Mouse (Mus musculus) hindbrain, embryonic 12.5 days (tissue): ENCODE data around the gene Lfng. TPM values are rescaled to one million over a fixed set of nuclear protein-coding genes. Genes with fewer than 3 reads are reported as not detected.

ENCODE experiments used
- ATAC-seq: fragments of 200-750 bp; cut with Nextera tagmentation; 2 replicates; pipeline ENCODE4 v1.8.0; 2017; ENCODE audit warnings: moderate TSS enrichment; ENCODE audit not compliant: low FRiP score
- H3K27ac ChIP-seq: fragments of 300-500 bp; sonication (generic); 2 replicates; pipeline ENCODE4 v1.5.1; 2016; ENCODE audit warnings: mild to moderate bottlenecking
- H3K27me3 ChIP-seq: fragments of 300-500 bp; sonication (generic); 2 replicates; pipeline ENCODE4 v1.6.1; 2016; ENCODE audit warnings: mild to moderate bottlenecking
- H3K36me3 ChIP-seq: fragments of 300-500 bp; sonication (generic); 2 replicates; pipeline ENCODE4 v1.6.1; 2016; ENCODE audit warnings: mild to moderate bottlenecking
- H3K4me1 ChIP-seq: fragments of 300-500 bp; sonication (generic); 2 replicates; pipeline ENCODE4 v1.6.1; 2016
- H3K4me2 ChIP-seq: fragments of 300-500 bp; sonication (generic); replicated peaks from 2 replicates; pipeline ENCODE4 v1.6.1; 2016; ENCODE audit warnings: mild to moderate bottlenecking
- H3K4me3 ChIP-seq: fragments of 300-500 bp; sonication (generic); 2 replicates; pipeline ENCODE4 v1.5.1; 2016; ENCODE audit warnings: mild to moderate bottlenecking
- H3K9ac ChIP-seq: fragments of 300-500 bp; sonication (generic); 2 replicates; pipeline ENCODE4 v1.6.1; 2016; ENCODE audit warnings: mild to moderate bottlenecking, moderate library complexity
- H3K9me3 ChIP-seq: fragments of 300-500 bp; sonication (generic); replicated peaks from 2 replicates; pipeline ENCODE4 v1.6.1; 2016; ENCODE audit warnings: mild to moderate bottlenecking
- WGBS: fragments of 180-500 bp; shearing (Covaris S2); methylation state at CpG from one replicate; pipeline ENCODE4 v1.1.7; 2016; 5-methylcytosine and 5-hydroxymethylcytosine counted together
- polyA plus RNA-seq: library from polyadenylated mRNA; unstranded; fragments of >200 nt; fragmentation: Nextera tagmentation; extraction: Ambion mirVana; gene quantifications from 2 replicates; pipeline ENCODE4 v1.2.1, GENCODE M21; 2016

The Lfng gene
- polyA plus RNA-seq, 1 experiment from 2014 or later = 27.6 TPM

DNA sequence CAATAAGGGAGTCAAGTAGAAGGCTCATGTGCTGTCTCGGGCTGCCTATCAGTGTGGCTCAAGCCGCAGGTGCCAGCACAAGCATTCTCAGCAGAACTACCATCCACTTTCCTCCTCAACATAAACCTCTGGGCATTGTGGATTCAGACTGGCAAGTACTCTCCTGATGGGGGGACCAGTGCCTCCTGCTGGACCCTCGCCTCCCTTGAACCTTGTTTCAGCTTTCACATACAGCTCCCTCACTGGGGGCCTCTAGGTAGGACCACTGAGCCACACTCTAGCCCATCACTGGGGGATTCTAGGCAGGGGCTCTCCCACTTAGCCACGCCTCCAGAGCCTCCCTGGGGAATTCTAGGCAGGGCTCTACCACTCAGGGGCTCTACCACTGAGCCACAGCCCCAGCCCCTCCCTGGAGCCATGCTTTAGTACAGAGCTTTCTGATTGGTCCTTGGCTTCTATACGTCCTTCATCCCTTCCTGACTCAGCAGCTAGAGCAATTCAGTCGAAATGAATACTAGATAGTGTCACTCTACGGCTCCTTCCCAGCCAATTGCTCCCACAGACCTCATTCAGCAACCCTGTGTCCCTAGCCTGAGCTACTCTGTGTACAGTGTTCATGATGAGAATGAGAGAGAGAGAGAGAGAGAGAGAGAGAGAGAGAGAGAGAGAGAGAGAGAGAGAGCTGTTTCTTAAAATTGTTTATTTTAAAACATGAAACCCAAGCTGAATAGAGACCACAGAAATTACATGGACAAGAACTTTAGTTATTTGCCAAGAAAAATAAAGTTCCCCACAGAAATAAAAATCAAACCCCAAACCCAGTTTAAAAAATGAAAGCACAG lies 13.0 kb downstream of the Lfng start:
- no peaks in the 10 kb centered on the region for H3K27me3 ChIP-seq
- H3K4me3 ChIP-seq = no peak overlapping the region
- ATAC-seq = peak; percentile 42
- no peaks in the 10 kb centered on the region for H3K9me3 ChIP-seq
- H3K36me3 ChIP-seq = peaks cover 41% of the 10 kb centered on the region
- peak overlapping the region; percentile 31; the same call in 1 of the 2 replicates for H3K27ac ChIP-seq
- 50% methylated on average over 7 of the region's 7 CpGs for WGBS
- H3K4me2 ChIP-seq = no peak overlapping the region
- no peak overlapping the region for H3K9ac ChIP-seq
- H3K4me1 ChIP-seq = peaks cover 17% of the 10 kb centered on the region

DNA sequence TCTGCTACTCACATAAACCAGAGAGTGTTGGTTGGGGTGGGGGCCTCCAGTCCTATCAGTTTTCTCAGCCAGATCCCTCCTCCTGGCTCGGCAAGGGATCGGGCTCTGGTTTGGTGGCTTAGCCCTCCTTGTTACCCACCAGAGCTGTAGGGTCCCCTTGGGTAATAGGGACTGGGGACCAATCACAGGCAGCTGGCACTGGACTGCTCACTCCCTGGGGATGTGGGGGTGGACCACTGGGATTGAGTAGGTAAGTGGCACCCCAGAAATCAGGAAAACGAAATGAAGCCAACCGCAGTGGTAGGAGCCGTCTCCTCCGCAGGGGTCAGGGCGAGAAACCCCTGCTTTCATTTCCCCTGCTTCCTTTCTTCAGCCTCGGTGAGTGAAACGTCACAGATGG lies 14.0 kb downstream of the Lfng start:
- Histone ChIP-seq H3K4me3 (no peak overlapping the region), H3K27me3 (no peaks in the 10 kb centered on the region), H3K36me3 (peaks cover 51% of the 10 kb centered on the region), H3K4me1 (peaks cover 17% of the 10 kb centered on the region), H3K9me3 (no peaks in the 10 kb centered on the region), H3K4me2 (no peak overlapping the region), H3K9ac (0 out of 2 replicates have a peak overlapping the region, but pooled peaks have one; percentile 10), H3K27ac (0 out of 2 replicates have a peak overlapping the region, but pooled peaks have one; percentile 31)
- WGBS = 68% methylated on average over 9 of the region's 9 CpGs
- no peak for ATAC-seq

DNA sequence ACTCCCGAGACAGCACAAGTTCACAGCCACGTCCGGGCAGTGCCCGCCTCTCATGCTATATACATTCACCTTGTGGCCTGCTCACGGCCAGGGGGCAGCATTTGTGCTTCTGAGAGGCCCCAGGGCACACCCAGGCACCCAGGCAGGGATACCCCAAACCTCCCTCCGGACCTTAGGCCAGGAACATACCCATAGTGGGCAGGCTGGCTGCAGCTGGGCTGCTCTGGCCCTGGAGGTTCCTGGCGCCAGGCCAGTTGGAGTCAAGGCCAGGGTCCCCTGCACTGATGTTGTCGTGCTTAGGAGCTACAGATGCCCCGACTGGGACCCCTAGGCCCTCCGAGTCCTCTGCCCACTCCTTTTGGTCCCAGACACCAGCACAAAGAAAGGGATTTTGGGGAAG lies 14.4 kb downstream of the Lfng start:
- no peak overlapping the region for H3K4me3 ChIP-seq
- H3K4me2 ChIP-seq = no peak overlapping the region
- 67% methylated on average over 10 of the region's 10 CpGs for WGBS
- no peak for ATAC-seq
- H3K9ac ChIP-seq = peak overlapping the region; percentile 10; the same call in 1 of the 2 replicates
- H3K9me3 ChIP-seq = no peaks in the 10 kb centered on the region
- H3K27ac ChIP-seq = peak overlapping the region; percentile 31; the same call in 1 of the 2 replicates
- H3K27me3 ChIP-seq = no peaks in the 10 kb centered on the region
- H3K36me3 ChIP-seq = peaks cover 55% of the 10 kb centered on the region
- H3K4me1 ChIP-seq = peaks cover 17% of the 10 kb centered on the region

DNA sequence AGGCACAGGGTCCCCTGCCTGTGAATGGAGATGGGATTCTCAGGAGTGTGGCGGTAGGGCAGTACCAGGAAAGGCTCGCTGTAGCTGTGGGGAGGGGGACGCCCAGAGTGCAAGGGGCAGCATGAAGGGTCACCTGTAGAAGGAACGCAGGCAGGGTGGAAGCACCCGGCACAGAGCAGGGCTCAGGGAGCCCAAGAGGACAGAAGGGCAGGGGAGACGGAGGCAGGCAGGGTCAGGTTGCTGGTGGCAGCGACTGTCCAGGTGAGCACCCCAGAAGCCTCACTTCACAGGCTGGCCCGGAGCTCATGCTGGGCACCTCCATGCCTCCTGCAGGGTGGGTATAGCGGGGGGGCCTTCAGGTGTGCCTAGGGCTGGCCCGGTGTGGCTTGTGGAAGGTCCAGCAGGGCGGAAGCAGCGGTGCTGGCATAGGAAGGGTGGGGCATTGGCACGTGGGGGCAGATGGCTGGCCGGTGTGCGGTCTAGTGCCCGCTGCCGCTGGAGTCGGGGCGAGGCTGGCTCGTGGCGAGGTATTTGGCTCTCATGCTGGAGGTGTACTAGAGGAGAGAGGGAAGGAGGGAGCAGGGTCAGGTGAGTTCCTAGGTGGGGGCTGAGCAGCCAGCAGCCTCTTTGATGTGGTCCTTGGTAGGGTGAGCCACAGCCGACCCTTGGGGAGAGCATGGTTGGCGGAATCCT lies 16.0 kb downstream of the Lfng start:
- H3K4me3 ChIP-seq = no peak overlapping the region
- no peak overlapping the region for H3K9ac ChIP-seq
- H3K36me3 ChIP-seq = peaks cover 71% of the 10 kb centered on the region
- H3K9me3 ChIP-seq = 0 out of 2 replicates have a peak, but pooled peaks cover 6% of the 10 kb centered on the region
- 96% methylated on average over 23 of the region's 23 CpGs for WGBS
- peaks cover 17% of the 10 kb centered on the region for H3K4me1 ChIP-seq
- no peaks in the 10 kb centered on the region for H3K27me3 ChIP-seq
- no peak overlapping the region for H3K4me2 ChIP-seq
- H3K27ac ChIP-seq = 0 out of 2 replicates have a peak overlapping the region, but pooled peaks have one; percentile 30
- ATAC-seq = no peak

DNA sequence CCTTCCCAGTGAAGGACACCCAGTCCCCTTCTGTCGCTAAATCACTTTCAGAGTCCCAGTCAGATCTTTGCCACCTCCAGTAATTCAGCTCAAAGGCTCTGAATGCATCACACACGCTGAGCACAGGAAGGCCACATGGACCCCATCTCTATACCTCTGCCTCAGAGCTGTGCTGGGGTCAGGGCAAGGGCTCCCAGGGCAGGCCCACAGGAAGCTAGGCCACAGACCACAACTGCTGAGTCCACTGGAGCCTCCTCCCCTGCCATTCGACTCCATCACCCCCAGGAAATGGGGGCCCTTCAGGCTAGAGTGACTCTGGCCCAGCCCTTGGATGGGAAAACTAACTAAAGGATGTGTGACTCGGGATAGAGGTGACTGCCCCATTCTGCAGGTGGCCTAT lies 16.7 kb downstream of the Lfng start:
- Histone ChIP-seq H3K4me3 (no peak overlapping the region), H3K27me3 (no peaks in the 10 kb centered on the region), H3K36me3 (peaks cover 78% of the 10 kb centered on the region), H3K27ac (no peak overlapping the region), H3K4me2 (no peak overlapping the region), H3K9ac (no peak overlapping the region), H3K9me3 (peaks cover 6% of the 10 kb centered on the region; the same call in 1 of the 2 replicates), H3K4me1 (peaks cover 17% of the 10 kb centered on the region)
- ATAC-seq = no peak
- WGBS = 79% methylated on average over 4 of the region's 4 CpGs

DNA sequence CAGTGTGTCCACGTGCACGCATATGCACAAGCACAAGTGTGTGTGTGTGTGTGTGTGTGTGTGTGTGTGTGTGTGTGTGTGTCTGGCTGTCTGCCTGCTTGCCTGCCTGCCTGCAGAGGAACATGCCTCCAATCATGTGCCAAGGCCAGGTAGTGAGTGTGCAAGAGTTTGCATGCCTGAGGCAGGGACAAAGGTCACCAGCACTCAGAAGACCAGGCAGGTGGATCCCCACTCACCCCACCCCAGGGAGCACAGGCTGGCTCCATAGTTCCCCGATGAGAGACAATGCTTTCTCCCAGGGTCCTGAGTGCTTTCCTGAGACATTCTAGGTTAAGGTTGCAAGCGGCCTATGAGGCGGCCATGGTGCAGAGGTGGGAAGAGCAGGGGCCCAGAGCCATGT lies 17.1 kb downstream of the Lfng start:
- 89% methylated on average over 5 of the region's 5 CpGs for WGBS
- H3K36me3 ChIP-seq = peaks cover 82% of the 10 kb centered on the region

DNA sequence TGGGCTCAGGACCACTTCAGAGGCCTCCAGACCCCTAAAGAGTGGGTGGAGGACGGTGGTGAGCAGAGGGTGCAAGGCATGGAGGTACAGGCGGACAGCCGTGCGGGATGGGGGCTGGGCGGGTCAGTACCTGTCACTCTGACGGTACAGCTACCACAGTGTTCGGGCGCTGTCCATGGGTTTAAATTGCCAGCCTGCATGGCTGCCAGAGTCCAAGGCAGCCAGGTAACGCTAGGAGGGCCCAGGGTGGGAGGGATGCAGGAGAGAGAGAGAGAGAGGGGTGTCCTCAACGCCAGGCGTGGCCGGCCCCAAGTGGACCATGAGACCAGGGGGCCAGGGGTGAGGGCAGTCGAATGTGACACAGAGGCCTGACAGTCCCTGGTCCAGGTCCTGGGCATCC lies 17.8 kb downstream of the Lfng start:
- H3K9ac ChIP-seq = no peak overlapping the region
- peaks cover 16% of the 10 kb centered on the region for H3K4me1 ChIP-seq
- no peak overlapping the region for H3K4me2 ChIP-seq
- peaks cover 6% of the 10 kb centered on the region; the same call in 1 of the 2 replicates for H3K9me3 ChIP-seq
- H3K27ac ChIP-seq = no peak overlapping the region
- 91% methylated on average over 13 of the region's 13 CpGs for WGBS
- ATAC-seq = no peak
- H3K27me3 ChIP-seq = no peaks in the 10 kb centered on the region
- no peak overlapping the region for H3K4me3 ChIP-seq
- peaks cover 89% of the 10 kb centered on the region for H3K36me3 ChIP-seq

More for the DNA sequence above, 17.1 kb downstream of the Lfng start:
- H3K4me3 ChIP-seq = no peak overlapping the region
- H3K27me3 ChIP-seq = no peaks in the 10 kb centered on the region
- peaks cover 6% of the 10 kb centered on the region; the same call in 1 of the 2 replicates for H3K9me3 ChIP-seq
- H3K27ac ChIP-seq = no peak overlapping the region
- no peak overlapping the region for H3K9ac ChIP-seq
- H3K4me2 ChIP-seq = no peak overlapping the region
- ATAC-seq = no peak
- H3K4me1 ChIP-seq = peaks cover 17% of the 10 kb centered on the region

DNA sequence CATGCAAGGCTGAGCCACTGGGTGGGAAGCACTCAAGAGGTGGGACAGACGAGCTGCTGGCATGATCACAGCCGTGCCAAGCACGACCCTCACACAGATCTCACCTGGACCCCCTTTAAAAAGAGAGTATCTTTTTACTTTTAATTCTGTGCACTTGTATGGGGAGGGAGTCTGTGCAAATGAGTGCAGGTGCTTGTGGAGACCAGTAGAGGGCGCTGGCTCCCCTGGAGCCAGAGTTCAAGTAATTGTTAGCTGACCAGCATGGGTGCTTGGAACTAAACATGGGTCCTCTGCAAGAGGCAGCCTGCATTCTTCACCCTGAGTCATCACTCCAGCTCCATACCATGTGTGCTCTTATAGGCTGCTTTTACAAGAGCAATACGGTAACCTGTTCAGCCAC lies 20.5 kb downstream of the Lfng start:
- Histone ChIP-seq H3K27me3 (no peaks in the 10 kb centered on the region), H3K4me1 (no peaks in the 10 kb centered on the region), H3K4me2 (no peak overlapping the region), H3K27ac (no peak overlapping the region), H3K4me3 (no peak overlapping the region), H3K9me3 (peaks cover 6% of the 10 kb centered on the region; the same call in 1 of the 2 replicates), H3K36me3 (peaks cover 100% of the 10 kb centered on the region), H3K9ac (no peak overlapping the region)
- 97% methylated on average over 5 of the region's 5 CpGs for WGBS
- no peak for ATAC-seq

DNA sequence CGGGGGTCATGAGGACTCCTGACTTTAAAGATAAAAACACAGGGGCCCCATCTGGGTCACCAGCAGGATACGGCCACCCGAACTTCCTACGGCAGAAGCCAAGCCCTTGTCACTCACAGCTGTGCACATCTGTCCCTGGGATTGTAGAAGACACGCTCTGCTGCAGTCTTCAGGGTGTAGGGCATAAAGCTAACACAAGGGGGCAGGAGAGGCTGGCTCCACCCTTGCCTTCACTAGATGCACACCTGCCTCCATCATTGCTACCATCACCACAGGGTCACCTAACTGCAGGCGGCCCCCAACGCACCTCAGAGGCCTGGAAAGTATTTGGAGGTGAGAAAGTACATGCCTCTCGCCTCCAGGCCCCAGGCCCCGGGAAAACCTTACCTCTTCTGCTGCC lies 21.9 kb downstream of the Lfng start:
- 95% methylated on average over 9 of the region's 9 CpGs for WGBS
- H3K4me2 ChIP-seq = no peak overlapping the region
- peaks cover 100% of the 10 kb centered on the region for H3K36me3 ChIP-seq

DNA sequence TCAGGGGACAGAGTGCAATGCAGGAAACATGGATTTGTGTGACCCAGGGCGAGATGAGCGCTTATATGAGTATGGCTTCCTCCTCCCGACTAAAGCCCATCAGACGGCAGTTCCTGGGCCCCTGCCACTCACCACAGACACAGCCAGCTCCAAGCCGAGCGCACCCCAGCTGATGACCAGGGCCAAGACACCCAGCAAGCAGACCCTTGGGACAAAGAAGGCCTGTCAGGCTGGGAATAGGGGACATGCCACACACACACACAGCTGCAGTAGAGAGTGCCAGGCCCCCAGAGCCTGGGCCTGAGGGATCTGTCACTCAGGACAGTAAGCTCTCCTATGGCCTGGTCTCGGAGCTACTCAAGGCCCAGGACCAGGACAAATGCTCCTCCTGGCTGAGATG lies 26.3 kb downstream of the Lfng start:
- Histone ChIP-seq H3K27ac (no peak overlapping the region), H3K4me2 (no peak overlapping the region), H3K9ac (no peak overlapping the region), H3K4me1 (peaks cover 9% of the 10 kb centered on the region), H3K27me3 (no peaks in the 10 kb centered on the region), H3K9me3 (no peaks in the 10 kb centered on the region; the same call in 1 of the 2 replicates), H3K4me3 (no peak overlapping the region), H3K36me3 (peaks cover 98% of the 10 kb centered on the region)
- WGBS = 92% methylated on average over 7 of the region's 7 CpGs
- no peak for ATAC-seq

More for the DNA sequence above, 21.9 kb downstream of the Lfng start:
- Histone ChIP-seq H3K27me3 (no peaks in the 10 kb centered on the region), H3K9ac (no peak overlapping the region), H3K4me1 (no peaks in the 10 kb centered on the region), H3K9me3 (peaks cover 6% of the 10 kb centered on the region; the same call in 1 of the 2 replicates), H3K27ac (no peak overlapping the region), H3K4me3 (no peak overlapping the region)
- no peak for ATAC-seq

DNA sequence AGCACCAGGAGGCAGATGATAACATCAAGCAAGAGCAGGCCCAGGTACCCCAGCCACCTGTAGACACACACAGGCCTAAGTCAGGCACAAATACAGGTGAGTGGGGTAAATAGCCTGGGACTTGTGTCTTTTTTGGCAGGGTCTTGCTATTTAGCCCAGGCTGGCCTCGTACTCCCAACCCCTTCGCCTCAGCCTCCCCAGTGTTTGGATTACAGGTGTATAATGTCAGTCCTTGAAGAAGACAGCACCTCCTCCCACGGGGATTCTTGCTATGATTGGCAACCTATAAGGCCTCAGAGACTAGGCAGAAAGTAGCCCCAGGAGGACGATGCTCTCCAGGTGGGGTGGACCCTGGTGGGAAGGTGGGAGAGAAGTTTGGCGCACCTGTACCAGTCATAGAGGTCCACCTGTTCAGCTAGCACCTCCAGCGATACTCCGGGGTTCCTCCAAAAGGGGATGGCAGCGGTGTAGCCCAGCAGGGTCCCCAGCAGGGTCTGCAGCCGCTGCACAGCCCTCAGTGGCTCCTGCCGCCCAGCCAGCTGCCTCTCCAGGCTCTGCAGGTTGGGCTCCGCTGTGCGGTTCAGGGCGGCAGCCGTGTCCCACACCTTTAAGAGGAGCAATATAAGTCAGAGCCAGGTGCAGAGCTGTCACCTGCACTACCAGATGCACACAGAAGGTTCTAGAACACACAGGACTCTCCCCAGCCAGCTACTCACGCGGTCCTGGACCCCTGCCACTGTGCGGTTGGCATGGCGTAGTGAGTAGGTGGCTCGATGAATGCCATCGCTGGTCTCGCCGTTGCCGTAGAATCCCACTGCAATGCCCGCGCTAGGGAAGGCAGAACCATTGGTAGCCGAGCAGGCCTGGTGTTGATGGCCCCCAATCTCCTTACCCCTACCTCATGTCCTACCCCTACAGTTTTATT lies 27.9 kb downstream of the Lfng start:
- no peak for ATAC-seq
- Histone ChIP-seq H3K4me3 (no peak overlapping the region), H3K36me3 (peaks cover 87% of the 10 kb centered on the region), H3K27ac (no peak overlapping the region), H3K4me1 (peaks cover 17% of the 10 kb centered on the region), H3K9me3 (no peaks in the 10 kb centered on the region), H3K4me2 (no peak overlapping the region), H3K9ac (no peak overlapping the region), H3K27me3 (no peaks in the 10 kb centered on the region)
- WGBS = 94% methylated on average over 26 of the region's 26 CpGs
